Mouse (Mus musculus): ENCODE data around the gene Sprtn. TPM values are rescaled to one million over a fixed set of nuclear protein-coding genes. Genes with fewer than 3 reads are reported as not detected.

The Sprtn gene
- polyA plus RNA-seq, 1 experiment from 2014 or later, result 9.3 TPM

GRCm38 (mm10) chr8:124910349-124910748, 12.7 kb downstream of the Sprtn start:
- H3K27ac ChIP-seq, result no peak overlapping the region
- no peaks in the 10 kb centered on the region for H3K27me3 ChIP-seq
- no peak overlapping the region for H3K4me3 ChIP-seq
- H3K36me3 ChIP-seq, result peaks cover 94% of the 10 kb centered on the region
- 81% methylated on average over 10 of the region's 10 CpGs for WGBS
- H3K9me3 ChIP-seq, result no peaks in the 10 kb centered on the region
- H3K4me2 ChIP-seq (replicated peaks), result no peak overlapping the region
- H3K4me1 ChIP-seq, result 0 out of 2 replicates have a peak, but pooled peaks cover 2% of the 10 kb centered on the region
- no peak for ATAC-seq (ENCODE audit: low FRiP score, low read depth)
- no peak overlapping the region for H3K9ac ChIP-seq

DNA sequence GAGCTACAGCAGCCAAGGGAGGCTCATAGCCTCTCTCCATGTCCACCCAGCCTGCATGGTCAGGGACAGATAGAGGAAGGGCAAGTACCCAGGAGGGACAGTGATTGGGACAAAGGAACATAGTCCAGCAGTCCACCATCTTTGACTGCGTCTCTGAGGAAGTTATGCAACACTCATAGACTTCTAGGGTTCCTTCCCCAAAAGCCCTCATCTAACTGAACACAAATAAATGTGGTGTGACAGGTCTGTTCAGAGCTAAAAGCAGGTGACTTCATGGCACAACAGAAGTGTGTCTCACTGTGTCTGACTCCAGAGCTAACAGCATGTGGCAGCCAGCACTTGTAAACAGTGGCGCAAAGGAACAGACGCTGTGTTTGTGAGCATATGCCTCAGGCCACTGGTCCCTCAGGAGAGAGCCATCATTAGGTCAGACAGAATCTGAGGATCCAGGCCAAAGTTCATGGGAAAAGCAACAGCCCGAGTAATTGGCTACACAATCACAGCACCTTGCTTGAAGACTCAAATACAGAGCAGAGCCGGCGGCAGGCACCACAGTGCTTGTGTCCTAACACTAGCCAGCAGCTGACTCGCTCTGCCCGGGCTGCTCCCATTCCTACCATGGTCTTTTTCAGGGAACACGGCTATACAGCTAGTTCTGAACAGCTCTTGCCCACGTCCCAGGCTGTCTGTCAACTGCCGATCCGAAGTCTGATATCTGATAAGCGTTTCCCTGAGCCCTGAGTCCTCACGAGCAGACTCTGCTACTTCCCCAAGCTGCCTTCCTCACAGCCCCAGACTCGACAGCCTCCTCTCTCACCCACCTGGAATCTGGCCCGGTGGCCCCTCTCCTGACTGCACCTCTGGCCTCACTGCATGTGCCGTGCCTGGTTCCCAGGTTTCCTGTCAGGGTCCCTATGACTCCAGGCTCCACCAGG, 14.5 kb downstream of the Sprtn start:
- Histone ChIP-seq H3K27me3 (no peaks in the 10 kb centered on the region), H3K36me3 (peaks cover 86% of the 10 kb centered on the region), H3K27ac (no peak overlapping the region), H3K4me3 (no peak overlapping the region), H3K9me3 (no peaks in the 10 kb centered on the region), H3K9ac (no peak overlapping the region), H3K4me1 (no peaks in the 10 kb centered on the region), H3K4me2 (replicated peaks) (no peak overlapping the region)
- 79% methylated on average over 17 of the region's 17 CpGs for WGBS
- no peak for ATAC-seq (ENCODE audit: low FRiP score, low read depth)

GRCm38 (mm10) chr8:124914061-124914460, 16.4 kb downstream of the Sprtn start:
- H3K27me3 ChIP-seq, result no peaks in the 10 kb centered on the region
- no peak overlapping the region for H3K27ac ChIP-seq
- ATAC-seq (ENCODE audit: low FRiP score, low read depth), result no peak
- over 99% methylated on average over 5 of the region's 5 CpGs for WGBS
- no peak overlapping the region for H3K4me2 ChIP-seq (replicated peaks)
- H3K4me1 ChIP-seq, result 0 out of 2 replicates have a peak, but pooled peaks cover 5% of the 10 kb centered on the region
- no peak overlapping the region for H3K9ac ChIP-seq
- no peak overlapping the region for H3K4me3 ChIP-seq
- H3K9me3 ChIP-seq, result no peaks in the 10 kb centered on the region
- peaks cover 70% of the 10 kb centered on the region for H3K36me3 ChIP-seq

DNA sequence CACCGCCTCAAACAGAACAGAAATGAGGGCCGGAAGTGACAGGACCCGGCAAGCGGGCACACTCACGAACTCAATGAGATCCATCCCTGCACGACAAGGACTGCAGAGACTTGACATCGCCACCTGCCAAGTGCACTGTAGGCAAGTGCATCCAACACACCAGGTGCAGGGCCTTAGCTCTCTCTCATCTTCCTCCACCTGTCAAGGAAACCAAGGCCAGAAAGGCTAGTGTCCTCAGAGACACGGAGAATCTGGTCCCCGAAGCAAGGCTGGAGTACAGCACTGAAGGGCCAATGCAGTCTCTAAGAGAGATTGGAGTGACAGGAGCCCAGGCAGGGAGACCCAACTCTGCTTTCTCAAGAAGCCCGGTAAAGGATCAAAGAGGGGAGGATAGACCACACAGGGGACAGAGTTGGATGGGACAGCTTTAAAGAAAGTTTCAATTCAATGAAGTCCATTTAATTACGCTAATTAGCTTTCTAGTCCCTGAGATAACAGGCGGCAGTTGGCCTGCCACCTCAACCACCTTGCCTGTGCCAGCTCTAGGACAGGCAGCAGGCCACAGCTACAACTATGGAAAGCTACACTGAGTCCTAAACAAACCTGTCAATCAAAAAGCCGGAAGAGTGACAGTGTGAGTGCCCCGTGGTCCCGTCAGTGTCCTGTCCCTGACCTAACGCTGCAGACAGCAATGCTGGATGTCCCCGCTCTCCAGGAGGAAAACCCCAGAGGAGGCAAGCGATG, 20.2 kb downstream of the Sprtn start:
- 79% methylated on average over 18 of the region's 18 CpGs for WGBS

DNA sequence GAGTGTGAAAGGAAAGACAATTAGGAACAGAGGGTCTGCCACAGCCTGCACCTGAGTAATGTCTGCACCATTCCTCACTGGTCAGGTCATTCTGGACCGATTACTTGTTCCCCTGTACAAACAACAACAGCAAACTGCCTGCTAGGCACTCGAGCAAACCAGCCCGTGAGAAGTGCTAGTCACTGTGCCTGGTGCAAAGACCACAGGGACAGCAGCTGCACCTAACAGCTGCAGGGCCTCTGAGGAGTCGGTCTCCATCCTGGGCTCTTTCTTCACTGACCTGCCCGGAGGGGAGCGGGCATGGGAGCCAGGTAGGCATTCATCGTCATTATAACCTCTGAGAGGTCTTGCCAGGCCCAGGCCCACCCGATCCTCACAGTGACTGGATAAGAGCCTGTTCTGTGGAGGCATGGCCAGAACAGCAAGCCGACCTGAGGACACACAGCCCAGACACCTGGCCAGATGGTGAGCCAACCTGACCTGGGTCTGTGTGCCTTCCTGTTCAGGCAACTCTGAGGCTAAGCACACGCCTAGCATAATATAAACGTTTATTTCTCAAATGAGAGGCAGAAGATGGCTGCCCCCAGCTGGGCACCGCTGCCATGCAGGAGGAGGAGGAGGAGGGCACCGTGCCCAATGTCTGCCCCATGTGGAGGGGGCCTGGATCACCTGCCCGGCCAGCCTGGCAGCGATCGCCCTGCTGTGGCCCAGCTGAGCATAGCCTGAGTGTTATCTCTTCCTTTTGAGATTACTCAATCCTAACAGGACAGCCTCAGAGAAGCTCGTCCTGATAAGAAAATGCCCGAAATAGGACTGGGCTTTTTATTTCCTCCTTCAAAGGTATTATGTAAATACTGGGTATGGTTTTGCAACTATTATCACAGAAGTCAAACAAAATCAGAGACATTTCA, 23.9 kb downstream of the Sprtn start:
- H3K27me3 ChIP-seq, result no peaks in the 10 kb centered on the region
- no peaks in the 10 kb centered on the region for H3K9me3 ChIP-seq
- WGBS, result 81% methylated on average over 18 of the region's 18 CpGs
- no peak for ATAC-seq (ENCODE audit: low FRiP score, low read depth)
- no peak overlapping the region for H3K27ac ChIP-seq
- H3K36me3 ChIP-seq, result peaks cover 18% of the 10 kb centered on the region
- no peak overlapping the region for H3K4me2 ChIP-seq (replicated peaks)
- peaks cover 23% of the 10 kb centered on the region for H3K4me1 ChIP-seq
- no peak overlapping the region for H3K4me3 ChIP-seq
- peak overlapping the region; percentile 19; the same call in 1 of the 2 replicates for H3K9ac ChIP-seq

More for the DNA sequence above, 20.2 kb downstream of the Sprtn start:
- no peak overlapping the region for H3K4me2 ChIP-seq (replicated peaks)
- no peak for ATAC-seq (ENCODE audit: low FRiP score, low read depth)
- H3K4me1 ChIP-seq, result peaks cover 21% of the 10 kb centered on the region
- H3K27me3 ChIP-seq, result no peaks in the 10 kb centered on the region
- H3K27ac ChIP-seq, result no peak overlapping the region
- H3K4me3 ChIP-seq, result no peak overlapping the region
- no peak overlapping the region for H3K9ac ChIP-seq
- peaks cover 33% of the 10 kb centered on the region for H3K36me3 ChIP-seq
- H3K9me3 ChIP-seq, result no peaks in the 10 kb centered on the region

DNA sequence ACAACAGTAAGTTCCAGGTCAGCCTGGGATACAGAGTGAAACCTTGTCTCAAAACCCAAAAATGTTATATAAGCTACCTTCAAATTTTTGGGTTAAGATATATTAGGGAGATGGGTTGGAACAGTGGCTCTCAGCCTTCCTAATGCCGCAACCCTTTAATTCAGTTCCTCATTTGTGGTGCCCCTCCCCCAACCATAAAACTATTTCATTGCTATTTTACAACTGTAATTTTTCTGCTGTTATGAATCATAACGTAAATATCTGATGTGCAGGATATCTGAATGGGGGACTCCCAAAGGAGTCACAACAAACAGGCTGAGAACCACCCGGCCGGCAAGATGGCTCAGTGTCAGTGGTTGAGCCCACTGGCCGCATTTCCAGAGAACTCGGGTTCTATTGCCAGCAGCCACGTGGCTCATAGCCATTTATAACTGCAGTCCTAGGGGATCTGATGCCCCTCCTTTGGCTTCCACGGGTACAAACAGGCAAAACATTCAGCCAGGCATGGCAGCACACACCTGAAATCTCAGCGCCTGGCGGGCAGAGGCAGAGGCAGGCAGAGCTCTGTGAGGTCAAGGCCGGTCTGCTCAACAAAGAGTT, 24.9 kb downstream of the Sprtn start:
- Histone ChIP-seq H3K27ac (no peak overlapping the region), H3K9ac (no peak overlapping the region), H3K4me2 (replicated peaks) (no peak overlapping the region), H3K4me3 (no peak overlapping the region), H3K9me3 (no peaks in the 10 kb centered on the region), H3K27me3 (no peaks in the 10 kb centered on the region), H3K4me1 (peaks cover 26% of the 10 kb centered on the region), H3K36me3 (peaks cover 18% of the 10 kb centered on the region; the same call in 1 of the 2 replicates)
- WGBS, result 71% methylated on average over 11 of the region's 11 CpGs
- no peak for ATAC-seq (ENCODE audit: low FRiP score, low read depth)

DNA sequence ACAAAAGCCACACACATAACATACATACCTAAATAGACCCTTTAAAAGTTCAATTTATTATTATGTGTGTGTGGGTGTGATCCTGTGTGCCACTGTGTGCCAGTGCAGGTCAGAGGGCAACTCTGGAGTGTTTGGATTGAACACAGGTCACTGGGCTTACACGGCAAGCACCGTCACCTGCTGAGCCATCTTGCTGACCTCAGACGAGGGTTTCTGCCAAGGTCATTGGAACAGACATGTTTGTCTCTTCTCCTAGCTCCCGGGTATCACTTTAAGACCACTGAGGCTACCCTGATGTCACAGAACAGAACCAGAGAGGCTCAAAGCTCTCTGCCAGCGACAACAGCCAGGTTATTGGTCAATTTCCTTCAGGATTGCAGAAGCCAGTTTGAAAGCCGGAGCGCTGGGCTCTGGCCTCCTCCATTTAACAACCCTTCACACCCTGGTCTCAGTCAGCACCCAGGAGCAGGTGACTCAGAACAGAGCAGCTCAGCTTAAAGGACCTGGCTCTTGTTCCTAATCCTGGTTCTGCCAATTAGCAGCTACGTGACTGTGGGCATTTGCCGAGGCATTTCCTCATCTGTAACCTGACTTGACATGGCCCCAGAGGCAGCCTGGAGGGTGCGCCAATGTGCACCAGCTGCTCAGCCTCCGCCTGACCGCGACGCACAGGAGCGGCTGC, 26.4 kb downstream of the Sprtn start:
- Histone ChIP-seq H3K9ac (no peak overlapping the region), H3K9me3 (no peaks in the 10 kb centered on the region), H3K36me3 (peaks cover 24% of the 10 kb centered on the region), H3K27ac (no peak overlapping the region), H3K27me3 (no peaks in the 10 kb centered on the region), H3K4me3 (no peak overlapping the region), H3K4me2 (replicated peaks) (no peak overlapping the region), H3K4me1 (peaks cover 29% of the 10 kb centered on the region)
- WGBS, result 85% methylated on average over 15 of the region's 15 CpGs
- ATAC-seq (ENCODE audit: low FRiP score, low read depth), result no peak

- WGBS, result 72% methylated on average over 14 of the region's 14 CpGs
- Histone ChIP-seq H3K27me3 (no peaks in the 10 kb centered on the region), H3K4me2 (replicated peaks) (no peak overlapping the region), H3K4me1 (peaks cover 38% of the 10 kb centered on the region), H3K9ac (no peak overlapping the region), H3K9me3 (no peaks in the 10 kb centered on the region), H3K4me3 (no peak overlapping the region), H3K36me3 (peaks cover 24% of the 10 kb centered on the region), H3K27ac (no peak overlapping the region)
- ATAC-seq (ENCODE audit: low FRiP score, low read depth), result no peak
These were observed 28.0 kb downstream of the Sprtn start for GRCm38 (mm10) chr8:124925544-124926266.

GRCm38 (mm10) chr8:124926351-124926771, 28.7 kb downstream of the Sprtn start:
- Histone ChIP-seq H3K36me3 (peaks cover 24% of the 10 kb centered on the region), H3K4me3 (no peak overlapping the region)
- no peak for ATAC-seq (ENCODE audit: low FRiP score, low read depth)

GRCm38 (mm10) chr8:124929006-124929405, 31.3 kb downstream of the Sprtn start:
- Histone ChIP-seq H3K9me3 (peaks cover 5% of the 10 kb centered on the region; the same call in 1 of the 2 replicates), H3K27me3 (no peaks in the 10 kb centered on the region), H3K4me1 (peaks cover 26% of the 10 kb centered on the region), H3K4me2 (replicated peaks) (no peak overlapping the region), H3K27ac (no peak overlapping the region; the same call in 1 of the 2 replicates), H3K4me3 (no peak overlapping the region), H3K9ac (no peak overlapping the region), H3K36me3 (peaks cover 25% of the 10 kb centered on the region)
- 75% methylated on average over 11 of the region's 11 CpGs for WGBS
- ATAC-seq (ENCODE audit: low FRiP score, low read depth), result no peak

More at GRCm38 (mm10) chr8:124926351-124926771, 28.7 kb downstream of the Sprtn start:
- no peak overlapping the region for H3K9ac ChIP-seq
- peak overlapping the region; percentile 10; the same call in 1 of the 2 replicates for H3K27ac ChIP-seq
- no peak overlapping the region for H3K4me2 ChIP-seq (replicated peaks)
- no peaks in the 10 kb centered on the region for H3K27me3 ChIP-seq
- WGBS, result 82% methylated on average over 10 of the region's 10 CpGs
- peaks cover 3% of the 10 kb centered on the region; the same call in 1 of the 2 replicates for H3K9me3 ChIP-seq
- H3K4me1 ChIP-seq, result peaks cover 37% of the 10 kb centered on the region
